Mouse (Mus musculus): ENCODE results near the gene Gm973. TPM values are rescaled to one million over a fixed set of nuclear protein-coding genes. Genes with fewer than 3 reads are reported as not detected.
"Not testable (repeated sequence)": the region's sequence is repeated elsewhere in the genome, so short reads cannot be mapped to it uniquely, and the experiment has no call there.

Gene Gm973
- polyA plus RNA-seq, 1 experiment from 2014 or later, result 2.8 TPM

DNA sequence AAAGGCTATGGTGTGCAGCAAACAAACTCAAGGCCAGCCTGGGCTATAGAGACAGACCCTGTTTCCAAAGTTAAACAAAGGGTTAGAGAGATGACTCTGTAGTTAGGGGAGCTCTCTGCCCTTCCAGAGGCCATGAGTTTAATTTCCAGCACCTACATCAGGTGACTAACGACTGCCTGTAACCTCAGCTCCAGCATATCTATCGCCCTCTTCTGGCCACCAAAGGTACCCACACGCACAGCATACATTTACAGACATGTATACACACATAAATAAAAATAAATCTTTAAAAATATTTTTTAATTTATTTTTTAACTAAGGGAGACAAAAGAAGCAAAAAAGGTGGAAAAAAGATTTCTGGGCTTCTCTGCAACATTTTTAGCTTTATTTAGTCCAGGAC is 94.9 kb downstream of the Gm973 start:
- Histone ChIP-seq H3K4me3 (no peak overlapping the region), H3K9me3 (no peaks in the 10 kb centered on the region), H3K4me1 (0 out of 2 replicates have a peak, but pooled peaks cover 3% of the 10 kb centered on the region), H3K9ac (no peak overlapping the region), H3K36me3 (no peaks in the 10 kb centered on the region), H3K27me3 (no peaks in the 10 kb centered on the region), H3K4me2 (no peak overlapping the region), H3K27ac (no peak overlapping the region)
- no peak for ATAC-seq (ENCODE audit: insufficient number of reproducible peaks, insufficient read depth, low FRiP score, low TSS enrichment, low read depth)
- 90% methylated on average over 3 of the region's 3 CpGs for WGBS

DNA sequence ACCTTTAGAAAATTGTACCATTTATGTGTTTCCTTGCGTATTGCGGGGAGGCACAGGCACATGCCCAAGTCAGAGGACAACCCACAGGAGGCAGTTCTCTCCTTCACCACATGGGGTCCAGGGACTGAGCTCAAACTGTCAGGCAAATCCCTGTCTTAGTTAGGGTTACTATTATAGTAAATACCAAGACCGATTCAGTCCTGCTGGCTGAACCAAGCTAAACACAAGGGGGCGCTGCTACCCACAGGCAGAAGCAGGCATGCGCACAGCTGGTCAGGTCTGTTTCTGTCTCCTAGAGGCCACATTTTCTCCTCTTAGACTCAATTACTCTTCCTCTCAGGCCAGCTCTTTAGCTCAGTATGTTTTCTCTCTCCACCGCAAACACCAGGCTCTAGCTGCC is 97.7 kb downstream of the Gm973 start:
- Histone ChIP-seq H3K9ac (no peak overlapping the region), H3K9me3 (no peaks in the 10 kb centered on the region), H3K27ac (no peak overlapping the region), H3K27me3 (no peaks in the 10 kb centered on the region), H3K36me3 (no peaks in the 10 kb centered on the region), H3K4me3 (no peak overlapping the region), H3K4me1 (no peaks in the 10 kb centered on the region), H3K4me2 (no peak overlapping the region)
- no peak for ATAC-seq (ENCODE audit: insufficient number of reproducible peaks, insufficient read depth, low FRiP score, low TSS enrichment, low read depth)
- WGBS, result 44% methylated on average over 6 of the region's 6 CpGs

DNA sequence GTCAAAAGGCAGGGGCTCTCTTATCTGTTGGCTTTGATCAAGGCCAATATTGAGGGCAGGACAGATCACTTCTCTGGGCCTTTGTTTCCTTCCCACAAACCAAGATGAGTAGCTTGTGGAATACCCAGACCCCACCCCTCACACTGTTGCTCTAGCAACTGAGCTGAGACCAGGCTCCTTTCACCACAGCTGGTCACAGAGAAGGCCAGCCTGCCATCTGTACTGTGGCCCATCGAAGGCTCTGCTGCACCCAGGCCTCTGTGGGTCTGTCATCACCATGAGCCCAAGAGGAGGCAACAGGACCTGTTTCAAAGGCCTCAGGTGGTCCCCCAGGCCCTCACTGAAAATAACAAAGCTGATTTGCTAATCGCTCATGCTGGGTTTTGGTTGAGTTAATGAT is 99.0 kb downstream of the Gm973 start:
- Histone ChIP-seq H3K36me3 (no peaks in the 10 kb centered on the region), H3K27ac (no peak overlapping the region), H3K9ac (no peak overlapping the region), H3K4me1 (no peaks in the 10 kb centered on the region), H3K27me3 (no peaks in the 10 kb centered on the region), H3K4me2 (no peak overlapping the region), H3K4me3 (no peak overlapping the region), H3K9me3 (no peaks in the 10 kb centered on the region)
- WGBS, result 81% methylated on average over 2 of the region's 2 CpGs
- ATAC-seq (ENCODE audit: insufficient number of reproducible peaks, insufficient read depth, low FRiP score, low TSS enrichment, low read depth), result no peak

DNA sequence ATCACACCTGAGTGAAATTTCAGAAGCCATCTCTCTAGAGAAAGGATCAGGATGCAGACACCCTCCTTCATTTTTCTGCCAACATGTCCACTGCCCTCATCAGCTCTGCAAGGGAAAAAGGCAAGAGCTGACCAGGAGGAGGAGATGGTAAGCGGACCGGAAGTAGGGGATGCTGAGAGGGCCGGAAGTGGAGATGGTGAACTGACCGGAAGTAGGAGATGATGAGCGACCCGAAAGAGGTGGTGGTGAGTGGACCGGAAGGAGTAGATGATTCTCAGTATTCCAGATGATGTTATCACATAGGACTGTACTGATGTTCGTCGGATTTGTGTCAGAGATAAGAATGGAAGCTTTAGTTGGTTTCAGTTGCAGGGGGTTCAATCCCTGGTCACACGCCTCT is 103.1 kb downstream of the Gm973 start:
- Histone ChIP-seq H3K4me1 (no peaks in the 10 kb centered on the region), H3K27me3 (no peaks in the 10 kb centered on the region), H3K9ac (no peak overlapping the region), H3K4me3 (no peak overlapping the region), H3K9me3 (no peaks in the 10 kb centered on the region), H3K36me3 (no peaks in the 10 kb centered on the region), H3K27ac (no peak overlapping the region), H3K4me2 (no peak overlapping the region)
- 88% methylated on average over 10 of the region's 10 CpGs for WGBS
- ATAC-seq (ENCODE audit: insufficient number of reproducible peaks, insufficient read depth, low FRiP score, low TSS enrichment, low read depth), result no peak

- Histone ChIP-seq H3K4me2 (no peak overlapping the region), H3K4me1 (no peaks in the 10 kb centered on the region), H3K4me3 (no peak overlapping the region), H3K27me3 (no peaks in the 10 kb centered on the region), H3K27ac (no peak overlapping the region), H3K36me3 (no peaks in the 10 kb centered on the region), H3K9me3 (no peaks in the 10 kb centered on the region), H3K9ac (no peak overlapping the region)
- WGBS, result 25% methylated on average over 5 of the region's 5 CpGs
- ATAC-seq (ENCODE audit: insufficient number of reproducible peaks, insufficient read depth, low FRiP score, low TSS enrichment, low read depth), result peak; percentile 59; the same call in 1 of the 2 replicates
Observed at GRCm38 (mm10) chr1:59623325-59624017, 107.4 kb downstream of the Gm973 start.

DNA sequence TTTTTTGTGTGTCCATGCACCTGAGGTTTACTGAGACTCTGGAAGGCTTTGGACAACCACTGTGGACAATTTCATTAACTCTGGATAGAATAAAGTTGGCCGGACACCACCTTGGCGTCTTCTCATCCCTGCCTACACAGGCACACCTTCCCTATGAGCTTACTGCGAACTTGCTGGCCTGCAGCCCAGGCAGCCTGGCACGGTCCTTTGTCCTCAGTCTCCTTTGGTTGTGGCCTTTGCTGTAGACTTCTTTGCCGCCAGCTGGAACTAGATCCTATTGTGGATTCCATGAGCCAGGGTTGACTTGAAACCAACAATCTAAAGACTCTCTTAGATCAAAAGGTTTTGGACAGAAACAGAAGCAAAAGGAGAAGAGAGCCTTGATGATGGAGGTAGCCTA is 109.3 kb downstream of the Gm973 start:
- Histone ChIP-seq H3K4me2 (no peak overlapping the region), H3K9ac (no peak overlapping the region), H3K4me3 (no peak overlapping the region), H3K36me3 (no peaks in the 10 kb centered on the region), H3K4me1 (no peaks in the 10 kb centered on the region), H3K27ac (no peak overlapping the region), H3K9me3 (no peaks in the 10 kb centered on the region), H3K27me3 (no peaks in the 10 kb centered on the region)
- 85% methylated on average over 5 of the region's 5 CpGs for WGBS
- ATAC-seq (ENCODE audit: insufficient number of reproducible peaks, insufficient read depth, low FRiP score, low TSS enrichment, low read depth), result no peak

- Histone ChIP-seq H3K9ac (no peak overlapping the region), H3K9me3 (no peaks in the 10 kb centered on the region), H3K27ac (no peak overlapping the region), H3K36me3 (no peaks in the 10 kb centered on the region), H3K4me1 (peaks cover 8% of the 10 kb centered on the region), H3K27me3 (no peaks in the 10 kb centered on the region), H3K4me3 (no peak overlapping the region), H3K4me2 (no peak overlapping the region)
- WGBS, result 30% methylated on average over 6 of the region's 6 CpGs
- no peak for ATAC-seq (ENCODE audit: insufficient number of reproducible peaks, insufficient read depth, low FRiP score, low TSS enrichment, low read depth)
Observed at GRCm38 (mm10) chr1:59629194-59629593, 113.1 kb downstream of the Gm973 start.

- not testable (repeated sequence) for H3K27me3 ChIP-seq; H3K27ac ChIP-seq; H3K36me3 ChIP-seq; ATAC-seq (ENCODE audit: insufficient number of reproducible peaks, insufficient read depth, low FRiP score, low TSS enrichment, low read depth); H3K4me3 ChIP-seq; H3K9ac ChIP-seq; H3K9me3 ChIP-seq; H3K4me2 ChIP-seq; H3K4me1 ChIP-seq
- 91% methylated on average over 6 of the region's 6 CpGs for WGBS
Observed at GRCm38 (mm10) chr1:59630356-59630755, 114.3 kb downstream of the Gm973 start.

DNA sequence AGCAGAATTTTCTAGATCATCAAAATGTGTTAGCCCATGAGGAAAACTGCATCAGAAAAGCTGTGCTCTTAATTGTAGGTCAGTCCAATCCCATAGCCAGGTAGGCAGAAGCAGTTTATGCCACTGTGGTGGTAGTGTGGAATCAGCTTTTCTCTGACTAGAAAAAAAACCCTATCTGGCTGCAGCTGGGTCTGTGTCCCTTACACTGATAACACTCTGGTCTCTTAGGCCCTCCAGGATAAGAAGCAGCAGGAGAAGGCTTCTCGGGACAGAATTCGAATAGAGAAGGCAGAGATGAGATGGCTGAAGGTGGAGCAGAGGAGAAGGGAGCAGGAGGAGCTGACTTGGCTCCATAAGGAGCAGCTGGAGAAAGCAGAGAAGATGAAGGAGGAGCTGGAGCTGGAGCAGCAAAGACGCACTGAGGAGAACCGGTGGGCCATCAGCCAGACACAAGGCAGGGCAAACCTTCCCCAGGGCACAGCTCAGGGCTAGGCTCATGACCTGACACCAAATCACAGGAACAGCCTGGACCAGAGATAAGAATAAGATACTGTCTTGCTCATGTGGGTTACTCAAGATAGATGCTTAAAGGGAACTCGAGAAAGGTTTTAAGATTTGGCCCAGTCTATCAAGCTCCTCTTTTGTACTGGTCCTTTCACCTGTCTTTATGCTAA is 116.1 kb downstream of the Gm973 start:
- Histone ChIP-seq H3K4me1 (peaks cover 8% of the 10 kb centered on the region), H3K9me3 (no peaks in the 10 kb centered on the region), H3K4me3 (no peak overlapping the region), H3K27ac (no peak overlapping the region), H3K36me3 (no peaks in the 10 kb centered on the region), H3K9ac (no peak overlapping the region), H3K27me3 (no peaks in the 10 kb centered on the region), H3K4me2 (no peak overlapping the region)
- no peak for ATAC-seq (ENCODE audit: insufficient number of reproducible peaks, insufficient read depth, low FRiP score, low TSS enrichment, low read depth)
- WGBS, result 82% methylated on average over 5 of the region's 5 CpGs

DNA sequence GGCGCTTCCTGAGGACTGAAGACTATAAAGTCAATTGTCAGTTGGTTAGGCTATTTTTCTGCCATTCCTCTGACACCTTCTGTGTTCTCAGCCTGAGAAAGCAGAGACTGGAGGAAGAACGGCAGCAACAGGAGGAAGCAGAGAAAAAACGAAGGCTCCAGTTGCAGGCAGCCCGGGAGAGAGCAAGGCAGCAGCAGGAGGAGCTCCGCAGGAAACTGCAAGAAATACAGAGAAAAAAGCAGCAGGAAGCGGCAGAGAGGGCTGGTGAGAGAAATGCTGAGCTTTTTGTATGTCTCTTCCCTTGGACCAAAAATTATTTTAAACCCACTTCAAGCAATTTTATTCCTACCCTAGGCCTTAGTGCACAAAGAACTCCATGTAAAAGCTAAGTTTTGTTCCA is 117.0 kb downstream of the Gm973 start:
- no peak for ATAC-seq (ENCODE audit: insufficient number of reproducible peaks, insufficient read depth, low FRiP score, low TSS enrichment, low read depth)
- Histone ChIP-seq H3K4me2 (peak overlapping the region; percentile 33), H3K9me3 (no peaks in the 10 kb centered on the region), H3K9ac (0 out of 2 replicates have a peak overlapping the region, but pooled peaks have one; percentile 18), H3K27me3 (no peaks in the 10 kb centered on the region), H3K4me1 (peaks cover 8% of the 10 kb centered on the region), H3K36me3 (no peaks in the 10 kb centered on the region), H3K4me3 (peak overlapping the region; percentile 15; the same call in 1 of the 2 replicates), H3K27ac (peak overlapping the region; percentile 7; the same call in 1 of the 2 replicates)
- WGBS, result 21% methylated on average over 6 of the region's 6 CpGs

- no peak for ATAC-seq (ENCODE audit: insufficient number of reproducible peaks, insufficient read depth, low FRiP score, low TSS enrichment, low read depth)
- no peak overlapping the region for H3K4me3 ChIP-seq
- H3K4me2 ChIP-seq, result no peak overlapping the region
- H3K27ac ChIP-seq, result no peak overlapping the region
- peaks cover 12% of the 10 kb centered on the region for H3K36me3 ChIP-seq
- peaks cover 8% of the 10 kb centered on the region for H3K4me1 ChIP-seq
- H3K9me3 ChIP-seq, result no peaks in the 10 kb centered on the region
- no peak overlapping the region for H3K9ac ChIP-seq
- H3K27me3 ChIP-seq, result no peaks in the 10 kb centered on the region
- 69% methylated on average over 1 of the region's 1 CpGs for WGBS
Observed at GRCm38 (mm10) chr1:59636349-59636748, 120.3 kb downstream of the Gm973 start.

DNA sequence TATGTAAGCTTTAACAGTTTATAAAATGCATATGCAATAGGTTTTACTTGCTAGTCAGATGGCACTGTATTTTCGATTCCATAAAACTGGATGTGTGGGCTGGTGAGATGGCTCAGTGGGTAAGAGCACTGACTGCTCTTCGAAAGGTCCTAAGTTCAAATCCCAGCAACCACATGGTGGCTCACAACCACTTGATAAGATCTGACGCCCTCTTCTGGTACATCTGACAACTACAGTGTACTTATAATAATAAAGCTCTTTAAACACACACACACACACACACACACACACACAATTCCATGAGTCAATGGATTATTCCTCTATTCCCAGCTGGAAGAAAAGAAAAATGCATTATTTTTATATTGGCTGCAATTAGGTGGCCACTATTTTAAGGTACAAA is 122.3 kb downstream of the Gm973 start:
- Histone ChIP-seq H3K36me3 (peaks cover 26% of the 10 kb centered on the region), H3K4me1 (peaks cover 5% of the 10 kb centered on the region), H3K27ac (no peak overlapping the region), H3K4me2 (no peak overlapping the region), H3K9me3 (no peaks in the 10 kb centered on the region), H3K27me3 (no peaks in the 10 kb centered on the region), H3K9ac (no peak overlapping the region), H3K4me3 (no peak overlapping the region)
- ATAC-seq (ENCODE audit: insufficient number of reproducible peaks, insufficient read depth, low FRiP score, low TSS enrichment, low read depth), result no peak
- WGBS, result 85% methylated on average over 3 of the region's 3 CpGs

Measured in embryonic facial prominence, embryonic 13.5 days (tissue).